Mouse (Mus musculus) 3134 (cell line): Measurements from ENCODE around the gene Ropn1l.
A peak's percentile ranks its signal among the peaks of the same experiment; 100 is the strongest.

Experiments
- DNase-seq: peaks from one replicate; pipeline ENCODE4 v3.0.0-alpha.2; 2011; ENCODE audit warnings: low spot score; ENCODE audit not compliant: insufficient read length; ENCODE audit errors: extremely low read depth

The Ropn1l gene

GRCm38 (mm10) chr15:31412933-31413332 lies 40.6 kb downstream of the Ropn1l start:
- DNase-seq: no peak

- no peak for DNase-seq
These were observed 41.1 kb downstream of the Ropn1l start for GRCm38 (mm10) chr15:31412436-31412835.

- no peak for DNase-seq
These were observed 46.0 kb downstream of the Ropn1l start for GRCm38 (mm10) chr15:31407490-31407889.

GRCm38 (mm10) chr15:31406881-31407280 lies 46.7 kb downstream of the Ropn1l start:
- no peak for DNase-seq

GRCm38 (mm10) chr15:31404346-31404745 lies 49.2 kb downstream of the Ropn1l start:
- DNase-seq: no peak

GRCm38 (mm10) chr15:31402200-31402892 lies 51.2 kb downstream of the Ropn1l start:
- DNase-seq: no peak

GRCm38 (mm10) chr15:31400974-31401373 lies 52.6 kb downstream of the Ropn1l start:
- DNase-seq: peak; percentile 30

- DNase-seq: no peak
These were observed 54.8 kb downstream of the Ropn1l start for GRCm38 (mm10) chr15:31398769-31399168.

GRCm38 (mm10) chr15:31397379-31397778 lies 56.2 kb downstream of the Ropn1l start:
- no peak for DNase-seq

GRCm38 (mm10) chr15:31396755-31397154 lies 56.8 kb downstream of the Ropn1l start:
- DNase-seq: no peak

GRCm38 (mm10) chr15:31395986-31396385 lies 57.6 kb downstream of the Ropn1l start:
- DNase-seq: no peak

- DNase-seq: no peak
These were observed 60.1 kb downstream of the Ropn1l start for GRCm38 (mm10) chr15:31393402-31393801.

GRCm38 (mm10) chr15:31392705-31393104 lies 60.8 kb downstream of the Ropn1l start:
- DNase-seq: no peak

GRCm38 (mm10) chr15:31392135-31392534 lies 61.4 kb downstream of the Ropn1l start:
- DNase-seq: peak; percentile 32
